Mouse (Mus musculus): ENCODE measurements at regions not wholly inside any gene's neighbourhood (a gene's known extent, or its start where the extent isn't known, plus 50 kb on each side); places are given as distances from the start of the nearest gene placed in this dataset.

DNA sequence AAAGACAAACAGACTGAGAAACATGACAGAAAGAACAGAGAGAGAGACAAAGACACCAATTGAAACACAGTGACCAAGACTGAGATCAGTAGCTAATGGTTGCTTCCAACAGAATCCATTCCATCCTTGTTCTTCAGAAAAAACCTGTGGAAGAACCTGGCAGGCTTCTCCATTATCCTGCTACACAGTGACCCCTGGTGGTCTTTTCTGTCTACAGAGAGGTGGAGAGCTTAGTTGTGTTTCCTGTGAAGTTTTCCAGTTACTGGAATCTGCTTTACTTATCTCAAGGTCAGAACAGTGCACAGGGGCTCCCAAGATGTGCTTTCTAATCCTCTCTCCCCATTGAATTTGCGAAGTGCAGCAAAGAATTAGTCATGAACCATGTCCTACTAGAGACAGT is 339.1 kb upstream of the Msl3l2 start:
- Histone ChIP-seq H3K36me3 (ENCODE audit: control insufficient read depth, insufficient read depth, low read length) (no peaks in the 10 kb centered on the region), H3K27ac (ENCODE audit: low read length) (no peak overlapping the region), H3K4me3 (ENCODE audit: low read depth, low read length) (no peak overlapping the region), H3K9ac (ENCODE audit: low read depth, low read length) (no peak overlapping the region), H3K9me3 (replicated peaks; ENCODE audit: control insufficient read depth, low read length, poor library complexity, severe bottlenecking) (no peaks in the 10 kb centered on the region), H3K27me3 (ENCODE audit: control insufficient read depth, insufficient read depth, low read depth, low read length) (no peaks in the 10 kb centered on the region), H3K4me2 (ENCODE audit: low read length) (no peak overlapping the region), H3K4me1 (ENCODE audit: control insufficient read depth, insufficient read depth, low read length) (no peaks in the 10 kb centered on the region)
- no peak for ATAC-seq
- 73% methylated on average over 1 of the region's 1 CpGs for WGBS

DNA sequence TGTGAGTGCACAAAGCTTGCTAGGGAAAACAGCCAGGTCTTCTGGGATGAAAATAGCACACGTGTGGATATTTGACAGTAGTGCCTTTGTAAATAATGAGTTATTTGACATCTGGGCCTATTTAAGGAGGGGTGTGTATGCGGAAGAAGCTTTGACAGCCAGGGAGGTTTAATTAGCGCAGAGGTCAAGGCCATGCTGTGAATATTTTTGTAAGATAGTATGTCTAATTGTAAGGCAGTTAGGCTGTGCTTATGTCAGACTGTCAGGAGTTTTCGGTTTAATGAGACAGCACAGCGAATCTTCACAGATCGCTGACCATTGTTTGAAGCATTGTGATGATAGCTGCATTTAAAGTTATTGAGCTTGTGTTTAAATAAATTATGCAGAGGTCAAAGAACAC is 337.1 kb upstream of the Msl3l2 start:
- no peak overlapping the region for H3K27ac ChIP-seq (ENCODE audit: low read length)
- H3K9me3 ChIP-seq (replicated peaks; ENCODE audit: control insufficient read depth, low read length, poor library complexity, severe bottlenecking): no peaks in the 10 kb centered on the region
- H3K9ac ChIP-seq (ENCODE audit: low read depth, low read length): no peak overlapping the region
- no peak overlapping the region for H3K4me2 ChIP-seq (ENCODE audit: low read length)
- no peaks in the 10 kb centered on the region for H3K4me1 ChIP-seq (ENCODE audit: control insufficient read depth, insufficient read depth, low read length)
- 43% methylated on average over 6 of the region's 6 CpGs for WGBS
- no peak overlapping the region for H3K4me3 ChIP-seq (ENCODE audit: low read depth, low read length)
- ATAC-seq: peak; percentile 68
- H3K27me3 ChIP-seq (ENCODE audit: control insufficient read depth, insufficient read depth, low read depth, low read length): no peaks in the 10 kb centered on the region
- H3K36me3 ChIP-seq (ENCODE audit: control insufficient read depth, insufficient read depth, low read length): no peaks in the 10 kb centered on the region

DNA sequence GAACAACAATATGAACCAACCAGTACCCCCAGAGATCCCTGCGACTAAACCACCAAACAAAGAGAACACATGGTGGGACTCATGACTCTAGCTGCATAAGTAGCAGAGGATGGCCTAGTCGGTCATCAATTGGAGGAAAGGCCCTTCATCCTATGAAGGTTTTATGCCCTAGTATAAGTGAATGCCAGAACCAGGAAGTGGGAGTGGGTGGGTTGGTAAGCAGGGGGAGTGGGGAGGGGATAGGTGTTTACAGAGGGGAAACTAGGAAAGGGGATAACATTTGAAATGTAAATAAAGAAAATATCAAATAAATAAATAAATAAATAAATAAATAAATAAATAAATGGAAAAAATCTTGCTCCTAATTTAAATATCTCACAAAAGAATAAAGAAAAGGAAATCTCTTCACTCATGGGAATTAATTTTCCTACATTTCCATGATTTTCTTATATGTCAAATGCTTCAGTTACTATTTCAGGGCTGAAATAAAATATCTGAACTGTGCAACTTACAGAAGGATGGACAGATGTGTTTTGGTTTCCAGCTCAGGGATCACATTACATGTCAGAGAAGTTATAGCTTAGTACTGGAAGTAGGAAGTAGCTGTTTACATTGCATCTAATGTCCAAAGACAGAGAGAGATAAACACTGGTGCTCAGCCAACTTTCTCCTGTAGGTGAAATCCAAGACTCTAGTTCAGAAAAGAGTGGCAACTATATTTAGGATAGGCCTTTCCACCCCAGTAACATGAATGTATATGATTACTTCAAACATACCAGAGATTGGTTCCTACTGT is 323.8 kb upstream of the Msl3l2 start:
- WGBS: 91% methylated on average over 2 of the region's 2 CpGs
- Histone ChIP-seq H3K4me2 (ENCODE audit: low read length) (no peak overlapping the region), H3K27ac (ENCODE audit: low read length) (no peak overlapping the region), H3K27me3 (ENCODE audit: control insufficient read depth, insufficient read depth, low read depth, low read length) (no peaks in the 10 kb centered on the region), H3K4me1 (ENCODE audit: control insufficient read depth, insufficient read depth, low read length) (no peaks in the 10 kb centered on the region), H3K4me3 (ENCODE audit: low read depth, low read length) (no peak overlapping the region), H3K9ac (ENCODE audit: low read depth, low read length) (no peak overlapping the region), H3K36me3 (ENCODE audit: control insufficient read depth, insufficient read depth, low read length) (no peaks in the 10 kb centered on the region), H3K9me3 (replicated peaks; ENCODE audit: control insufficient read depth, low read length, poor library complexity, severe bottlenecking) (no peaks in the 10 kb centered on the region)
- ATAC-seq: no peak

GRCm38 (mm10) chr10:55813966-55814365 is 292.8 kb upstream of the Msl3l2 start:
- no peaks in the 10 kb centered on the region for H3K27me3 ChIP-seq (ENCODE audit: control insufficient read depth, insufficient read depth, low read depth, low read length)
- no peaks in the 10 kb centered on the region for H3K4me1 ChIP-seq (ENCODE audit: control insufficient read depth, insufficient read depth, low read length)
- WGBS: 66% methylated on average over 2 of the region's 2 CpGs
- no peaks in the 10 kb centered on the region for H3K9me3 ChIP-seq (replicated peaks; ENCODE audit: control insufficient read depth, low read length, poor library complexity, severe bottlenecking)
- H3K4me3 ChIP-seq (ENCODE audit: low read depth, low read length): no peak overlapping the region
- no peaks in the 10 kb centered on the region for H3K36me3 ChIP-seq (ENCODE audit: control insufficient read depth, insufficient read depth, low read length)
- no peak overlapping the region for H3K27ac ChIP-seq (ENCODE audit: low read length)
- no peak overlapping the region for H3K4me2 ChIP-seq (ENCODE audit: low read length)
- ATAC-seq: no peak
- no peak overlapping the region for H3K9ac ChIP-seq (ENCODE audit: low read depth, low read length)

DNA sequence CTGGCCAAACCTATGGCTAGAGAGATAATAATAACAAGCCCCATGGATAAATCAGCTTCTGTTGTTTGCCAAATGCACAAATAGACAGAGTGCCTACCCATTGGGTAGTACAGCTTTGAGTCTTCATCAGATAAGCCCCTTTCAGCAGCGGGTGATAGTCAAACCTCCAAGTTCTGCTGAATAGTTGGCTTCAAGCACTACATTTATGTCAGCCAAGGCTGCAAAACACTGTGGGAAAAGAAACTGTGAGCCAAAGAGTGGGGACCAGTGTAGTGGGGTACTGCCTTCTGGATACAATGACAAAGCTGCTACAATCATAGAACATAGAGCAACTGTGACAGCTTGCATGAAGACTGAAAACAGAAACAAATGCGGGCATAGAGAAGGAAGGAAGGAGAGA is 255.4 kb upstream of the Msl3l2 start:
- Histone ChIP-seq H3K9ac (ENCODE audit: low read depth, low read length) (no peak overlapping the region), H3K9me3 (replicated peaks; ENCODE audit: control insufficient read depth, low read length, poor library complexity, severe bottlenecking) (no peaks in the 10 kb centered on the region), H3K27me3 (ENCODE audit: control insufficient read depth, insufficient read depth, low read depth, low read length) (no peaks in the 10 kb centered on the region), H3K36me3 (ENCODE audit: control insufficient read depth, insufficient read depth, low read length) (no peaks in the 10 kb centered on the region), H3K27ac (ENCODE audit: low read length) (no peak overlapping the region), H3K4me2 (ENCODE audit: low read length) (no peak overlapping the region), H3K4me1 (ENCODE audit: control insufficient read depth, insufficient read depth, low read length) (no peaks in the 10 kb centered on the region), H3K4me3 (ENCODE audit: low read depth, low read length) (no peak overlapping the region)
- 84% methylated on average over 2 of the region's 2 CpGs for WGBS
- no peak for ATAC-seq

DNA sequence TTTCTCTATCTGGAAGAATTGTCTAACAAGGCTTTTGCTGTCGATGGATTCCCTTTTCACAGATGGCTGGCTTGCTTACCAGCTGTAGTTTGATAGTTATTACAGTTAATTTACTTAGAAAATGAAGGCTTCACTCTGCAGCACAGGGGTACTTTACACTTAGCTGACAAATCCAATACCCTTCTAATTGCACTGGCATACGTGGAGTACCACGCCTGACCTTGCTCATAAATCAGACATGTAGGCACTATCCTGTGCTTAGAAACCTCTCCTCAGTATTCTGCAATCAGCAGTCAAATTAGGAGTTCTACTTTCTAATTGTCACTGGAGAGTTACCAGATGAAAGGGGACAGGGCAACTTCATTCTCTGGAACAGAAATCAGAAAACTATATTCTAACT is 214.1 kb upstream of the Msl3l2 start:
- Histone ChIP-seq H3K4me2 (ENCODE audit: low read length) (no peak overlapping the region), H3K27me3 (ENCODE audit: control insufficient read depth, insufficient read depth, low read depth, low read length) (no peaks in the 10 kb centered on the region), H3K9ac (ENCODE audit: low read depth, low read length) (no peak overlapping the region), H3K9me3 (replicated peaks; ENCODE audit: control insufficient read depth, low read length, poor library complexity, severe bottlenecking) (no peaks in the 10 kb centered on the region), H3K36me3 (ENCODE audit: control insufficient read depth, insufficient read depth, low read length) (no peaks in the 10 kb centered on the region), H3K4me3 (ENCODE audit: low read depth, low read length) (no peak overlapping the region), H3K27ac (ENCODE audit: low read length) (no peak overlapping the region), H3K4me1 (ENCODE audit: control insufficient read depth, insufficient read depth, low read length) (no peaks in the 10 kb centered on the region)
- WGBS: 78% methylated on average over 3 of the region's 3 CpGs
- no peak for ATAC-seq

GRCm38 (mm10) chr10:55929100-55929499 is 177.6 kb upstream of the Msl3l2 start:
- no peak overlapping the region for H3K9ac ChIP-seq (ENCODE audit: low read depth, low read length)
- no peaks in the 10 kb centered on the region for H3K4me1 ChIP-seq (ENCODE audit: control insufficient read depth, insufficient read depth, low read length)
- H3K9me3 ChIP-seq (replicated peaks; ENCODE audit: control insufficient read depth, low read length, poor library complexity, severe bottlenecking): no peaks in the 10 kb centered on the region
- no peak overlapping the region for H3K4me3 ChIP-seq (ENCODE audit: low read depth, low read length)
- no peak overlapping the region for H3K4me2 ChIP-seq (ENCODE audit: low read length)
- no peak overlapping the region for H3K27ac ChIP-seq (ENCODE audit: low read length)
- no peak for ATAC-seq
- 40% methylated on average over 4 of the region's 4 CpGs for WGBS
- no peaks in the 10 kb centered on the region for H3K36me3 ChIP-seq (ENCODE audit: control insufficient read depth, insufficient read depth, low read length)
- no peaks in the 10 kb centered on the region for H3K27me3 ChIP-seq (ENCODE audit: control insufficient read depth, insufficient read depth, low read depth, low read length)

- no peaks in the 10 kb centered on the region for H3K27me3 ChIP-seq (ENCODE audit: control insufficient read depth, insufficient read depth, low read depth, low read length)
- no peak overlapping the region for H3K9ac ChIP-seq (ENCODE audit: low read depth, low read length)
- WGBS: 59% methylated on average over 2 of the region's 2 CpGs
- H3K4me2 ChIP-seq (ENCODE audit: low read length): no peak overlapping the region
- H3K27ac ChIP-seq (ENCODE audit: low read length): no peak overlapping the region
- no peaks in the 10 kb centered on the region for H3K4me1 ChIP-seq (ENCODE audit: control insufficient read depth, insufficient read depth, low read length)
- no peaks in the 10 kb centered on the region for H3K36me3 ChIP-seq (ENCODE audit: control insufficient read depth, insufficient read depth, low read length)
- no peaks in the 10 kb centered on the region for H3K9me3 ChIP-seq (replicated peaks; ENCODE audit: control insufficient read depth, low read length, poor library complexity, severe bottlenecking)
- no peak for ATAC-seq
- H3K4me3 ChIP-seq (ENCODE audit: low read depth, low read length): no peak overlapping the region
These were observed 172.7 kb upstream of the Msl3l2 start for GRCm38 (mm10) chr10:55933993-55934392.

DNA sequence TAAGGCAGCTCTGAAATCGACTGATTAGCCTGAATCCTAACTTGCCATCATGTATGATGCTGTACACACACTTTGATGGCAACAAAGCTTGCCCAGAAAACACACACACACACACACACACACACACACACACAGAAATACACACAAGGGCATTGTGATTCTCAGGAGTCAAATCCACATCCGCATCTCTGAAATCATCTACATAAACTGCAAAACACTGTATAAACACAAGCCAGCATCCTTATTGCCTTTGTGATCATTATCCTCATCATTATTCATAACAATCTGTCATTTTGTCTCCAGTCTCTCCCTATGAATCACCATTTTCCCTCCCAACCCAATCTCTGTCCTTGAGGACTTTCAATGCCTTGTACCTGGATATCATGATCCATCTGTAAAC is 171.3 kb upstream of the Msl3l2 start:
- no peak for ATAC-seq

More for the DNA sequence above, 171.3 kb upstream of the Msl3l2 start:
- H3K4me2 ChIP-seq (ENCODE audit: low read length): no peak overlapping the region
- H3K4me1 ChIP-seq (ENCODE audit: control insufficient read depth, insufficient read depth, low read length): no peaks in the 10 kb centered on the region
- H3K9me3 ChIP-seq (replicated peaks; ENCODE audit: control insufficient read depth, low read length, poor library complexity, severe bottlenecking): no peaks in the 10 kb centered on the region
- H3K9ac ChIP-seq (ENCODE audit: low read depth, low read length): no peak overlapping the region
- no peak overlapping the region for H3K27ac ChIP-seq (ENCODE audit: low read length)
- no peaks in the 10 kb centered on the region for H3K27me3 ChIP-seq (ENCODE audit: control insufficient read depth, insufficient read depth, low read depth, low read length)
- no peak overlapping the region for H3K4me3 ChIP-seq (ENCODE audit: low read depth, low read length)
- 56% methylated on average over 2 of the region's 2 CpGs for WGBS
- H3K36me3 ChIP-seq (ENCODE audit: control insufficient read depth, insufficient read depth, low read length): no peaks in the 10 kb centered on the region
